Mouse (Mus musculus) urinary bladder, postnatal 36 days (tissue): ENCODE data around the gene Pde3a.
"Not testable (repeated sequence)": the region's sequence is repeated elsewhere in the genome, so short reads cannot be mapped to it uniquely, and the experiment has no call there.

Experiments
- DNase-seq, 2 experiments: peaks; one replicate each; pipeline ENCODE4 v3.0.0; 2022; ENCODE audit warnings: low spot score in 2 of 2, mixed read lengths in 1 of 2

Gene Pde3a

DNA sequence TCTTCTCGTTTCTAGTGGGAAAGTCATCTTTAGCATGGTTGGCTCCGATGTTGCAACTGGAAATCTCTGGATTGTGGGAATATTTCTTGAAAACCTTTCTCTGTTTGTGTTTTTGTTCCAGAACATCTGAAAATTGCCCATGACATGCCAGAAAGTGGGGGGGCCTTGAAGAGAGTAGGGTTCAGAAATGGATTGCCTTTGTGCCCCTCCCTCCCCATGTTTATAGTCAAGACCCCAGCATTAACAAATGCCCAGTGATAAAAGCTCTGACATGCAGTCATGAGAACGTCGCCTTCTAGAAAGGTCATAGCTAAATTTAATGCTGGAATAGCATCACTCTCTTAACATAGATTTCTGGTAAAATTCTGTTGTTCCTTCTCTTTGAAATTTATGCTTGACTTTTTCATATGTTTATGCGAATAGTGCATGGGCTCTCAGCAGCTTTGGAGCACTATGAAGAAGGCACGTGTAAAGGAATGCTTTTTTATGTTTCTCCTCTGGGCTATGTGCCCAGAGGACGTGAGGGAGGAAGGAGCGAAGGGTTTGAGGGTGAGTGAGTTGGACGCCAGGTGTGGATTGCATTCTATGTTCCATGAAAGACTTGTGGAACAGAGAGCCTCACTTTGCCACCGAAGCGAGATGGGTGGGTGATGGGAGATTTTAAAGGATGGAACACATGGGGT is 19.0 kb downstream of the Pde3a start:
- DNase-seq = no peak

DNA sequence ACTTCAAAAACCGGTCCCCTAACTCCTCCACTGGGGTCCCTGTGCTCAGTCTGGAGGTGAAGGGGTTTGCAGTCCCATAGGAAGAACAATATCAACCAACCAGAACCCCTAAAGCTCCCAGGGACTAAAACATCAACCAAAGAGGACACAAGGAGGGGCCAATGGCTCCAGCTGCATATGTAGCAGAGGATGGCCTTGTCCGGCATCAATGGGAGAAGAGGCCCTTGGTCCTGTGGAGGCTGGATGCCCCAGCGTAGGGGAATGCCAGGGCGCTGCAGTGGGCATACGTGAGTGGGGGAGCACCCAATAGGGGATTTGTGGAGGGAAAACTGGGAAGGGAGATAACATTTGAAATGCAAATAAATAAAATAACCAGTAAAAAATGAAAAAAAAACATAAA is 19.8 kb downstream of the Pde3a start:
- DNase-seq = no peak

DNA sequence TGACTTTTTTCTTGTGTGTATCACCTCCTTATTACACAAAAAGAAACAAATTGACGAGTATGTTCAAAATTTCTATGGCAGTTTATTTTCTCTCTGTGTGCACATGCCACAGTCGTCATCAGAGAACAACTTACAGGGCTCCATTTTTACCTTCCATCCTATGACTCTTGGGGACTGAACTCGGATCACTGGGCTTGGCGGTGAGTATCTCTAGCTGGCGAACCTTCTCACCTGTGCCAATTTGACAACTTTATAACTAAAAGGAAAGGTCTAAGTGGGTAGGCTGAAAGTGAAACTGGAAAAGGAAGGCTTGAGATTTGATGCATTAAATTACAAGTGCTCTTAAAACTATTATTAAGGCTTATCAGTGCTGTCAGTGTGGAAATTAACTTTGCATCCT is 22.1 kb downstream of the Pde3a start:
- no peak for DNase-seq

DNA sequence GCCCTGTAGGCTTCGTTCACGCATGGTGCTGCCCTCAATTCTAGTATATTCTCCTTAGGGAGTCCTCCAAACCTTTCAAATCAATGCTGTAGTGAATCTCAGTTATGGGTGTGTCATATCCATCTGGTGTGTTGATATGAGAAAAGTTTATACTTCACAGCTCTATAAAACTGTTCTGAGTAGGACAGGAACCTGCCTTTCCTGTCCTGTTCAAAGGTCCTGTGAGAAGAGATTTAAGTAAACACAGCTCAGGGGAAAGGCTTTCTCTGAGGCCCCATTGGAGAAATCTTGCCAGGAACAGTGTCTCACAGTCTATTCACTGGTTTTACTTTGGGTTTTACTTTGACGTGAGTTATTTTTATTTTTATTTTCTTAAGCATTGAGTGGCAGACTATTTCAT is 22.5 kb downstream of the Pde3a start:
- DNase-seq = no peak

DNA sequence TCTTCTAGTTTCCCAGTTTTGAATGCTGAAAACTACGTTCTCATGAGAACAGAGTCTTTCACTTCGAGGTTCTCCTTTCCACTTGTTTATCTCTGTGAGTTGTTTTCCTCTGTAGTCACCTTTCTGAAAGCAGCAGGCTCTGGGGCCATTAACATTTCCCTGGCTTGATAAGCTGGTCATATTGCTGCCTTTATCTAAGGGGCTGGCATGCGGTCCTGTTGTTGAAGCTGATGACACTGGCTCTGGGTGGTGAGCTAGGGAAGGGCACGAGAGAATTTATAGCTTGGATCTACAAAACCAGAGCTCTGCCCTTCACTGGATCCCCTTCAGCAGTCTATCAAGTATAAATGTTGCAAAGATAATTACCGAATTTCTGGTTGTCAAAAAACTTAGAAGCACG is 24.6 kb downstream of the Pde3a start:
- no peak for DNase-seq

DNA sequence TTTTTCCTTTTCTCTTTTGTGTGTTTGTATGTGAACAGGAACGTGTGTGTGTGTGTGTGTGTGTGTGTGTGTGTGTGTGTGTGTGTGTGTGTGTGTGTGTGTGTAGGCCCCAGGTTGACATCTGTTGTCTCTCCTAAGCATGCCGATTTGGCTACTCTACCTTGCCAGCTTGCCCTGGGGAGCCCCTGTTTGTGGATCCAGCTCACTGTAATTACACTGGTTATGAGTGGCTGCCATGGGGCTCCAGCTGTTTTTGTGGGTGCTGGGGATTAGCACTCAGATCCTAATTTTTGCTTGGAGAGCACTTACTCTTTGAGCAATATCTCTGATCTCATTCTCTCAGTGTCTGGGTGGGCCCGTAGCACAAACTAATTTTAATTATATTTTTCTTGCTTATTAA is 32.6 kb downstream of the Pde3a start:
- DNase-seq = no peak

DNA sequence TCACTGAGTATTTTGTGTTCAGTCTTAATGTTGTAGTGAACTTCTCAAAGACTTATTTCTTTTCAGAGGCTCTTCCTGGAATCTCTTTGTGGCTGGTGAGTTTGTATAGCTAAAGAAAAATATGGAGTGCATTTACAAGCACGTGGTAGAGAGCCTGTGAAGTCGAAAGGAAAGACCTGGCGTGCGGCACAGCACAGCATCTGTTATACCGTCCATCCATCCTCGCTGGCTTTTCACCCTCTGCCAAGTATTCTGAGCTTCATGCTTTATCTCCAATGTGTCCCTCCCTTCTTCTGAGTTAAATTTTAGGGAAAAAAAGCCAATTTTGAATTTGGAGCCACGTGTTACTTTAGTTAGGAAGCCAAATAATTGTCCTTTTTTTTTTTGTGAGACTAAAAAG is 33.7 kb downstream of the Pde3a start:
- no peak for DNase-seq

DNA sequence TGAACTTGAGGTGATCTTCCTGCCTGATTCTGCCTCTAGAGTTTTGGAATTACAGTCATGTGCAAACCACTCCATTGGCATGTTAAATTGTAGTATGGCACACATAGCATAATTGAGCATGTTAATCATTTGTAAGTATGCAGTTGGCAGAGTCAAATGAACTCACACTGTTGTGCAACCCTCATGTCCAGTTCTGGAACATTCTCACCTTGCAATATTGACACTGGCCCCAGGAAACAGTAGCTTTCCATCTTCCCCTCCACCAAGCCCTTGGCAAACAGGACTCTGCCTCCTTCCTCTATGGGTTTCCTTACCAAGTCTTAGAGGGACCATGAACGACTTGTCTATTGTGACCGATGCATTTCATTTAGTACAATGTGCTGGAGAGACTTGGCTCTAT is 42.1 kb downstream of the Pde3a start:
- DNase-seq = no peak

DNA sequence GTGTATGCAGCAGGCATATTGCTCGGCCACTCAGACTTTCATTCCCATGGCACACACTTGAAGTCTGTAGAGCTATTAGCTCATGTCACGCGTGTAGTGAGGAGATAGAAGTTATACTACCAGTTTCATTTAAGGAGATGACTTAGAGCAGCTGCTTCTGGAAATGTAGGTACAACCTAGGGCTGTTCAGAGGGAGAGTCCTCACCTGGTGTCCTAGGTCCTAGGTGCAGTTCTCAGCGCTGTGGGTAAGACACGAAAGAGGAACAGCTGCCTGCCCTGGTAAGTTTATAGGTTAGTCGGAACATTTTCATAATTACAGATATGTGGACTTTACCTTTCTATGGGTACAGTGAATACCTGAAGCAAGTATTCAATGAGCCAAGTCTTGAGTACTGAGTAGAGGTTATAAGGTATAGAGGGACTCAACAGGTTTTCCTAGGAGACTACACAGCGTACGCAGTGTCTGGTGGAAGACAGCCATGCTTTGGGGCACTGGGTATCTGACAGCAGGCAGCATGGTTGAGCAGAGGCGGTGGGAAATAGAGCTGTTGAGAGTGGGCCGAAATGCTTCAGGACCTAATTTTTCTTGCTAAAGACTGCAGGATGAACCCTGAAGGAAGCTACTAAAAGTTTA is 43.9 kb downstream of the Pde3a start:
- no peak for DNase-seq

DNA sequence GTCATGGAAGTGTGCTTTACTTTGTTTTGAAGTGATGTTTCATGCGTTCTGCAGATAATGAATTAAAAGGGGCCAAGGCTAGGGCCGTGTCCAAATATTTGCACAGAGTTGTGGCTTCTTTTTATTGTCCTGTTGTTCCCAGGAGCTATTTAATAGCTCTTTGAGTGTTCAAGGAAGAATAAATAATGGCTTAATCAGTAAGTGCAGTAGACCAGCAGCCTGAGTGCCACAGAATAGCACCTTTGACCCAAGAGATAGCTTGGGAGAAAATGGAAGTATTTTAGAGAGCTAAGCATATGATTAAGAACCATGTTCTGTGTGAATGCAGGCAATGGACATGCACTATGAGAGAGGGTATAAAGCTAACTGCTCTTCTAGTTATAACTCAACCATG is 44.4 kb downstream of the Pde3a start:
- no peak for DNase-seq

DNA sequence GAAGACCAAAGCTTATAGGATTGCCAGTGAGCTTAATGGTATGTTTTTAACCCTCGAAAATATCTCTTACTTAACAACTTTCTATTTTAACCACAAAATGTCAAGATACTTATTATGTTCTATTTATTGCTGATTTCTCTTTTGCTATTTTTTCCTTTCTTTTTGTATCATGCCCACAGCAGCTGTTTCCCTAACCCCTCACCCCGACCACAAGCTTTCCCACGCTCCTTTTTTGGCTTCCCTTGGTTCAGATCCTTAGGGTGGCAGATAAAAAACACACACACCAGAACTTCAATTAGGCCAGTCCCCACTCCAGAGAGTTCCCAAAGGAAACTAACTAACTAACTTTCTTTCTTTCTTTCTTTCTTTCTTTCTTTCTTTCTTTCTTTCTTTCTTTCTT is 46.2 kb downstream of the Pde3a start:
- no peak for DNase-seq

DNA sequence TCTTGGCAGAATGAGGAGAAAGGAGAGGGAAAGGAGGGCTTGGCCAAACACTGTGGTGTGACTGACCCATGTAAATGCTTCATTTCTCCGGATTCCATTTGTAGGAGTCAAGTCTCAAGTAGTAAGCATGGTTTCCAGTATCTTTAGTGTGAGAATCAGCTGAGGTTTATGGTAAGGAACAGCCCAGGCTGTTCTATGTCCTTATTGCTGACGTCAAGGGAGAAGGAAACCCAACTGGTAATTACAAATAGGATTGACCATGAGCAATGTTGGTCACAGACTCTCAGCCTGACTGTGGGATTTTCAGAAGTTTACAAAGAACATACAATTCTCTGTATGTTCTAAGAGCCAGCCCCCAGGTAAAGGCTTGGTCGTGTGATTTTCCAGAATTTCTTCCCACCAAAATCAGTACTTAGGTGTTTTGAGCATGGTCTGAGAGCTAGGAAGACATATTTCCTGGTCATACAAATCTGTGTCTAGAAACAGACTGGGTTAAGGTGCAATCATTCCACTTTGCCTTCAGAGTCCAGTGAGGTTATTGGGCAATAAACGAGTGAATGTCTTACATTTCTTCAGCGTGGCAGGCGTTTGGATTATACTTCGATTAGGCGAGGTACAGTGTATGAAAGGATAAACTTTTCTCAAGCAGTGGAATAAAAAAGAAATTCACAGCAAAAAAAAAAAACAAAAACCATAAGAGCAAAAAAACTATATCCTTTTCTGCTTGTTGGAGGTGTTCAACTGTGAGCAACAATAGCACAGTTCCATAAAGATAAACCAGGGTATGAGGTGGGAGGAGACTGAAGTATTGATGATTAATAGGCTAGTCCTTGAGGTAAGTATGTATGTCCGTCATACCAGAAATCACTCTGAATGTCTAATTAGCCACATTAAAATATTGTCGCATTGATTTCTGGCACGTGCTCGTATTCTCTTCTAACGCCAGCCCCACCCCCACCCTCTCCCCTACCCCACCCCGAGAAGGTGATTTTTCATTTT is 53.0 kb downstream of the Pde3a start:
- no peak for DNase-seq

DNA sequence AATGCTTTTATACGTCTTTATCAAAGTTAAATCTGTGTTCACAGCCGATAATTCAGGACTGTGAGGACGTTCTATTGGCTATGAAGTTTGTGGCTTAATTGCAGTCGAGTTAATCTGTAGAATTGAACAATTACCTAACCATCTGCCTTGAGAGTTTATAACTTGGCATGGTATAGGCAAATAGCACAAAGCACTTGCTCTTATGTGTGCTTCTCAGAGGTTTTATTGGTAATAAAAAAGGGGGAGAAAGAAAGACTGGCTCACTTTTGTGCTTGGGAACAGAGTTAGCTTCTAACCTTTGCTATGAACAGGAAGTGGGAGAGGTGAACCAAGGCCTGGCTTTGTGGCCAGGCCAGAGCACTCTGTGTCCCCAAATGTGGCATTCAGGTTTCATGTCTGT is 53.8 kb downstream of the Pde3a start:
- no peak for DNase-seq

DNA sequence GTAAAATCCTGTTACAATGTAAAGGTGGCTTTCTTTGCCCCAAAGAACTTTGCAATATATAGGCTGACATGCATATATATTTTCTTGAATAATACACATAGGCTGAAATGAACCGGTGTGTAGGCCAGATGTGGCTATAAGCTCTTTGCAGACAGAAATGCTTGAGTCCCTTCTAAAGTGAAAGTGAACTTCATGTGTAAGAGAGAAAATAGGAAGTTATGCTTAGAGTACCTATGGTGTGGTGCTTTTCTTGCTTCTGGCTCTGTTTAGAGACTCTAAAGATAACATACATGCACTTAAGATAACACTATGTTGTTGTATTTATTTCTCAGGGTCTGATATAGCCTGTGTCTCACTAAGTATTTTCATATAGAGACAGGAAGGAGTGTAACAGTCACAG is 58.3 kb downstream of the Pde3a start:
- DNase-seq = no peak

DNA sequence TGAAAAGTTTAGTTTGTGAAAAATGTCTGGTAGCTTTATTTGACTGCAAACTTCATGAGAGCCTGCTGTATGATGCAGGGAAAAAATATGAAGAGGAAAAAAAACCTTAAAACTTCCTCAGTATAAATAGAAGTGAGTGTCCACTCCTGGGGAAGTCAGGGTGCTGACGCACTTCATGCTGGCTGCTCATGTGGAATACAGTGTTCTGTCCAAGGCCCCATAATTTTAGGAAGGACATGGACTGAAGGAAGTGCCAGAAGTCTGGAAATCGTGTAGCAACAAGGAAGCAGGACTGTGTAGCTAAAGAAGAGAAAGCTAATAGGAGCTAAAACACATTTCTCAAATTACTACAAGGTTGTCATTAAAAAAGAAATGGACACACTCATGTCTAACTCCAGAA is 59.4 kb downstream of the Pde3a start:
- DNase-seq = peak in 1 of 2 experiments; percentile 23

DNA sequence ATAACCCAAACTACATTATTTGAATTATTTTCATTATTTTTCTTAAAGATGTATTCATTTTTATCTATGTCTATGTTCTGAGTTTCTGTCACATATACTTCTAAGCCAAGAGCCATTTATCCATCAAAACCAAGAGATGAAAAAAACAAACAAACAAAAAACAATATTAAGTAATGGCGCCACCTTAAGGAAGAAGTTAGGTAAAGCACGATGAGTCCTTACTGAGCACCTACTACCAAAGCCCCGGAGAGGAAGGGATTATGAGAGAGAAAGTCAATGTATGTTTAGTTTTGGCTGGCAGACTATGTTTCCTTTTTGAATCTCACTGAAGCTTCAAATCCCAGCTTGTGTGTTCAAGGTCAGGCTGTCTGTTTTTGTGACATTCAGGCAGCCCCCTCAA is 60.8 kb downstream of the Pde3a start:
- DNase-seq = no peak

DNA sequence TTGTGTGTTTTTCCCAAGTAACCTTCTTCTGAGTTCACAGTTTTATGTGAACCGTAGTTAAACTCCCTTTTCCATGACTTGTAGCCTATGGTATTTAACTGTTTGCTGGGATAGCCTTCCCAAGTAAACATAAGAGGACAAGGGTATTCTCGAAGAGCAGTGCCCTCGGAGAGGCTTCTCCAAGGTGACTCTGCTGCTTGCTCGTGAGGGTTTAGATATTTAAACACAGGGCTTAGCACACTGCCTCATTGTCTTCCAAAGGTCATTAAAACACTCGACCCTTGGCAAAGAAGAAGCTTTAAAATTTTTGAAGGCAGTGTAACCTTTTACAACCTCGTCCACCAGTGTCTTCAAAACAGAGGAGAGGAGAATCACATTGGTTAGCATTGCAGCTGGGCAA is 61.3 kb downstream of the Pde3a start:
- no peak for DNase-seq

DNA sequence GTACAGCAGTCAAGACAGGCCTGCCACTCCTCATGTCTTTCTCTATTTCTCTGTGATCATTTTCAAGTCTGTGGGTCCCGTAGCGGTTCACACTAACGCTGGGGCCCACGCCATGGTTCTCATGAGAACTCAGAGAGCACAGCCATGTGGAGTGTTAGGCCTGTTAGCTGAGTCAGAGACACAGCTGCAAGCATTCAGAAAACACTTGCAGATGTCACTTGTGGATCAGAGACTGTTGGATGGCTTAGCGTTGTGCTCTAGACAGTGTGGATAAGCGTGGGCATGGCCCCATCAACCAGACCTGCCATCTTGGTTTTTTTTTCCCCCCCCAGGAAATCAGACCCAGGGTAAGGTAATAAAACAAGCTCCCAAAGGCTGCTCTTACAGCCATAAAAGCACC is 62.5 kb downstream of the Pde3a start:
- DNase-seq = peak; percentile 10 to 40

DNA sequence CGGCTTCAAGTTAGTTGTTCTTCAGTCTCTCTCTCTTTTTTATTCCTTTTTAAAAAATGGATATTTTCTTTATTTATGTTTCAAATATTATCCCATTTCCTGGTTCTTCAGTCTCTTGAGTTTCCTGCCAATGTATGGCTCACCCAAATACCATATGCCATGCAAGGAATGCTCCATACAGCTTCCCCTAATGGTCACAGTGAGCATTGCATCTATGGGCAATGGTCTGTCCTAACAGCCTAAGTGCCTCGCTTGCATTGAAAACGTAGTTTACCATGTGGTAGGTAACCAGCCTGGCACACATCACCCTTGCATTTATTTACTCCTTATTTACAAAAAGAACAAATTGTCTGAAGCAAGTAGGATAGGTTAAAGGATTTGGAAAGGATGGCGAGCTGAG is 64.0 kb downstream of the Pde3a start:
- DNase-seq = no peak

DNA sequence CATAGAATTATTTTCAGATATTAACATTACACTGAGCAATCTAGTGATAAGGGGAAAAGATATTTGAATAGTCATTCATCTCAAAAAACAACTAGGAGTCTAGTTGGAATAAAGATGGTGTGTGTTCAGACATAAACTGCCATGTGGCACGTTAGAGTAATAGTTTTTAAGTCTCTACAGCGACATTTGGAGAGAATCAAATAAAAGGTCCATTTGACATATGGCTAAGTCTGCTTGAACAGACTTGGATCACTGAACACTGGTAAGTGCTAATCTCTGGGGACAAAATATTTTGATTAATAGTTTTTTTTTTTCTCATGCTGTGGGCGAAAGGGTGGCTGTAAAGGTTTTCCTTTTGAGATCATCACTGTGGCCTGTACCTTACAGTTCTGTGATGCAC is 69.4 kb downstream of the Pde3a start:
- DNase-seq = no peak

DNA sequence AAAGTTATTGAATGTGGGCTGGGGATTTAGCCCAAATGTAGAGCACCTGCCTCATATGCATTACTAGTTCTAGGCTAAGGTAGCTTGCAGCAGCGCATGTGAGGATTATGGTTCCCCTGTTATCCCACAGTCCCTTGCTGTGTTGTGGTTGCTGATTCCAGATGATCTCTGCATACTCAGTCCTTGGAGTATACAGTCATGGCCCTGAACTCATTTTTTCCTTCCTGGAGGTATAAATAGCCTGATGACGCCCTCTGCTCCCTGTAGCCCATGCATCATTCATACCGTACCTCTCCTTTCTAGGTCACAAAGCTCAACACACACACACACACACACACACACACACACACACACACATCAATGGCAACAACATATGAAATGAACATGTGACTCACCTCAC is 72.2 kb downstream of the Pde3a start:
- DNase-seq = no peak

DNA sequence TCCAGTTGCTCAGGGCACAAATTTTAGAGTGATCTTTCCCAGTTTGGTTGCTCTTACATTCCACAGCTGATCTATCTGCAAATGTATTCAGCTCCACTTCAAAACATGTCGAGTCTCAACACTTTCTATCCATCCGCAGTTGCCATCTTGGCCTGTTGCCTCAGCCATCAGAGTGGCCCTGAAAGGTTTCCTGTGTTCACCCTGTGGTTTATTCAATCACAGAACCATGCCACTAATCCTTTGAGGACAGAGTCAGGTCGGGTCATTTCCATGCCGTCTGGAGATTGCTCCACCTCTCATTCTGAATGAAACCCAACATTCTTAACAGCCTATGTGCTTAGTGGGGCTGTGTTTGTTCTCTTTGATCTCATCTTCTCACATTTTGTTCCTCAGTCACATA is 73.9 kb downstream of the Pde3a start:
- no peak for DNase-seq

DNA sequence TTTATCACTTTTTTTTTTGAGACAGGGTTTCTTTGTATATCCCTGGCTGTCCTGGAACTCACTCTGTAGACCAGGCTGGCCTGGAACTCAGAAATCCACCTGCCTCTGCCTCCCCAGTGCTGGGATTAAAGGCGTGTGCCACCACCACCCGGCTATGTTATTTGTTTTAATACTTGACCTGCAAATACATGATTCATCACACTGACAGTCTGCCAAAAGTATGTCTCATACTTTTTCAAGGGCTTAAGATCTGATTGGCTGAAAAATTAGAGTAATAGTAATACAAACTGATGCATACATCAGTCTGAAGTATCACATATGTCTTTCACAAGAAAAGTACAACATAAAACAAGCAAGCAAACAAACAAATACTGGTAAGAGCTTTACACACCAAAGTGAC is 78.1 kb downstream of the Pde3a start:
- not testable (repeated sequence) for DNase-seq
